Mouse (Mus musculus) forebrain, embryonic 16.5 days (tissue): Measurements from ENCODE around the gene Plin5. TPM values are rescaled to one million over a fixed set of nuclear protein-coding genes. Genes with fewer than 3 reads are reported as not detected.

ENCODE experiments used
- ATAC-seq: fragments of 200-750 bp; cut with Nextera tagmentation; 2 replicates; pipeline ENCODE4 v1.8.0; 2017; ENCODE audit warnings: mild to moderate bottlenecking, moderate library complexity
- H3K27ac ChIP-seq: fragments of 300-500 bp; sonication (generic); 2 replicates; pipeline ENCODE4 v1.5.1; 2014; ENCODE audit warnings: low read length, control low read depth
- H3K27me3 ChIP-seq: fragments of 300-500 bp; sonication (generic); replicated peaks from 2 replicates; pipeline ENCODE4 v1.6.1; 2014; ENCODE audit warnings: low read length; ENCODE audit not compliant: control insufficient read depth, insufficient read depth
- H3K36me3 ChIP-seq: fragments of 300-500 bp; sonication (generic); 2 replicates; pipeline ENCODE4 v1.6.1; 2014; ENCODE audit not compliant: control insufficient read depth, insufficient read depth
- H3K4me1 ChIP-seq: fragments of 300-500 bp; sonication (generic); replicated peaks from 2 replicates; pipeline ENCODE4 v1.6.1; 2014; ENCODE audit warnings: low read length; ENCODE audit not compliant: control insufficient read depth, insufficient read depth
- H3K4me2 ChIP-seq: fragments of 300-500 bp; sonication (generic); 2 replicates; pipeline ENCODE4 v1.6.1; 2014; ENCODE audit warnings: mild to moderate bottlenecking, low read length, control low read depth
- H3K4me3 ChIP-seq: fragments of 300-500 bp; sonication (generic); replicated peaks from 2 replicates; pipeline ENCODE4 v1.5.1; 2014; ENCODE audit warnings: mild to moderate bottlenecking, low read length, control low read depth
- H3K9ac ChIP-seq: fragments of 300-500 bp; sonication (generic); replicated peaks from 2 replicates; pipeline ENCODE4 v1.6.1; 2014; ENCODE audit warnings: low read depth, low read length, control low read depth
- H3K9me3 ChIP-seq: fragments of 300-500 bp; sonication (generic); 2 replicates; pipeline ENCODE4 v1.6.1; 2016; ENCODE audit warnings: low read length; ENCODE audit not compliant: control insufficient read depth
- WGBS: fragments of 180-500 bp; shearing (Covaris S2); extraction: QIAGEN DNeasy Blood & Tissue Kit; methylation state at CpG from one replicate; pipeline ENCODE4 v1.1.7; 2014; 5-methylcytosine and 5-hydroxymethylcytosine counted together
- polyA plus RNA-seq: library from polyadenylated mRNA; unstranded; fragments of >200 nt; fragmentation: Nextera tagmentation; extraction: Ambion mirVana; gene quantifications from 2 replicates; pipeline ENCODE4 v1.2.1, GENCODE M21; 2015

Gene Plin5
- polyA plus RNA-seq, 1 experiment from 2014 or later, result 1.4 TPM

DNA sequence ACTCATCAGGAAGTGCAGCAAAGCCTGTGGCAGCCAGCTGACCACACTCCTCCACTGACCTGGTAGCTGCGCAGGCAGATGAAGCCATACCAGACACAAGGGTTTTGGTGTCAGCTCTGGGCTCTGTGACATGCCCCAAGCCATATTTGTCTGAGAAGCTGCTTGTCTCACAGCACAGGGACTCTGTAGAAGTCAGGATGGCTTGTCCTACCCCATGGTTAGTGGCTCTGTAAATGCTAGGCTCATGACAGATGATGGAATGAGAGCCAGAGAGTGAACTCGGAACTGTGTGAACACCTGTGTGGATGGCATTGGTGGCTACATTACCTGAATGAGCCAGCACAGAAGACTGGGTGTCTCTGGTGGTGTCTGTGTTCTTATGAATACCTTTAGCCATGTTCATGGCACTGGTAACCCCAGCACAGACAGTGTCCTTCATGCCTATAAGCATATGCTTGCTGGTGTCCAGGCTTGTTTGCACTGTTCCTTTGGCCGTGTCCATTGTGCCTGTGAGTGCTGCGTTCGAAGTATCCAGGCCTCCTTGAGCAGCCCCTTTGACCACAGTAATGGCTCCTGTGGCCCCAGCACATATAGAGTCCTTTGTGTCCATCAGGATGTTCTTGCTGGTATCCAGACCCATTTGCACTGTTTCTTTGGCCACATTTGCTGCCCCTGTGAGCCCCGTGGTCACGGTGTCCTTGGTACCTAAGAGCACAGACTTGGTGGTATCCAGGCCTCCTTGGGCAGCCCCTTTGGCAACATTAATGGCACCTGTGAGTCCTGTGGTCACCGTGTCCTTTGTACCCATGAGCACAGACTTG lies 13.7 kb downstream of the Plin5 start:
- H3K9ac ChIP-seq, result no peak overlapping the region

DNA sequence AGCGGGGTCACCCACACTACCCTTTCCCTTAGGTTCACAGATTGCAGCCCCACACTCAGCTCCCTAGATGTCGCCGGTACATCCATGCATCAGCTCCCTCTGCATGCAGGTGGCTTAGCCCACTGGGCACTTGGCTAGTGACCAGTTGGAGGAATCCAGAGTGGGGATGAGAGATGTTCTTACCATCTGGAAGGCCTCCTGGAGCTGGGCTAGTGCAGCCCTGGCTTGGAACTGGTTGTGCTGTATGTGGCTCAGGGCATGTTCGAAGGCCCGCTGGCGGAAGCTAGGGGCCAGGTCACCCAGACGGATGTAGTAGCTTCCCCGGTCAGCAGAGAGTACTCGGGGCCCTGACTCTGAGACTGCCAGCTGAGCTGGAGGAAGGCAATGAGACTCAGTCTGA lies 14.5 kb downstream of the Plin5 start:
- no peak overlapping the region for H3K4me2 ChIP-seq
- no peaks in the 10 kb centered on the region for H3K27me3 ChIP-seq
- no peak overlapping the region for H3K9ac ChIP-seq
- 93% methylated on average over 9 of the region's 9 CpGs for WGBS
- H3K4me1 ChIP-seq, result no peaks in the 10 kb centered on the region
- H3K36me3 ChIP-seq, result peaks cover 28% of the 10 kb centered on the region
- ATAC-seq, result no peak
- H3K27ac ChIP-seq, result no peak overlapping the region
- no peak overlapping the region for H3K4me3 ChIP-seq
- H3K9me3 ChIP-seq, result no peaks in the 10 kb centered on the region

More for the DNA sequence above, 13.7 kb downstream of the Plin5 start:
- no peak overlapping the region for H3K4me2 ChIP-seq
- WGBS, result 98% methylated on average over 8 of the region's 8 CpGs
- H3K4me3 ChIP-seq, result no peak overlapping the region
- H3K9me3 ChIP-seq, result no peaks in the 10 kb centered on the region
- H3K27me3 ChIP-seq, result no peaks in the 10 kb centered on the region
- H3K36me3 ChIP-seq, result peaks cover 26% of the 10 kb centered on the region
- no peak for ATAC-seq
- no peak overlapping the region for H3K27ac ChIP-seq
- H3K4me1 ChIP-seq, result no peaks in the 10 kb centered on the region

DNA sequence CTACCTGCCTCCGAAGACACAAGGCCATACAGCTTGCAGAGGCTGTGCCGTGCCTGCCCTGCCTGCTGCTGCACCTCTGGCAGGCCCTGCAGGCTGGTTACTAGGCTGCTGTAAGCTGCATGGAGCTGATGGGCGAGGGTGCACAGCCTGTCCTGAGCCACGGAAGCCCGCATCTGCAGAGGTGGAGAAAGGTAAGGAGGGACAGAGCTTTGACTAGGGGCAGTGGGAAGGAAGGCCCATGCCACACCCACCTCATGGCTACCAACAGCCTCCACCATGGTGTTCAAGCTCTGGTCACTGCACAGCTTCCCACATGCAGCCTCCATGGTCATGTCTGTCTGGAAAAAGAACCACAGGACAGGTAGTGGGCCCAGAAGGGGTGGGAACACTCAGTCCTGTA lies 15.2 kb downstream of the Plin5 start:
- Histone ChIP-seq H3K27me3 (no peaks in the 10 kb centered on the region), H3K36me3 (peaks cover 35% of the 10 kb centered on the region), H3K27ac (no peak overlapping the region), H3K9ac (no peak overlapping the region), H3K4me1 (no peaks in the 10 kb centered on the region), H3K4me2 (no peak overlapping the region), H3K4me3 (no peak overlapping the region), H3K9me3 (no peaks in the 10 kb centered on the region)
- WGBS, result 90% methylated on average over 5 of the region's 5 CpGs
- ATAC-seq, result no peak

DNA sequence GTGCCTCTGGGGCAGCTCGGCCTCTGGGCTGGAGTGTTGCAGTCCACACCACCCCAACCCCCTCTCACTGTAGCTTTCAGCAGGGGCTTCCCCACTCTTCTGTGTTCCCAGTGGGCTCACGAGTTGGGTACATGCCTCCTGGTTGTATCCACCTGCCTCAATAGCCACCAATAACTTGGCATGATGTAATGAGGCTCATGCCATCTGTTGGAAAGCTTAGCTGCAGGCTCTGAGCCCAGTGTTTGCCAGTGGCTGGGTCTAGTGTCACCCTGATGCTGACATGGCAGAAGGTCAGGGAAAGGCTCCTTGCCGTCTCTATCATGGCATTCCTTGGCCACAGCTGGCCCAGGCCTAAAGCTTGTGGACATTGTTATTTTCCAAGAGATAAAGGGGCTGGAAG lies 16.6 kb downstream of the Plin5 start:
- no peak for ATAC-seq
- no peak overlapping the region for H3K4me2 ChIP-seq
- no peaks in the 10 kb centered on the region for H3K4me1 ChIP-seq
- 87% methylated on average over 2 of the region's 3 CpGs for WGBS
- H3K9me3 ChIP-seq, result no peaks in the 10 kb centered on the region
- no peaks in the 10 kb centered on the region for H3K27me3 ChIP-seq
- no peak overlapping the region for H3K4me3 ChIP-seq
- no peak overlapping the region for H3K9ac ChIP-seq
- H3K36me3 ChIP-seq, result peaks cover 46% of the 10 kb centered on the region
- no peak overlapping the region for H3K27ac ChIP-seq

DNA sequence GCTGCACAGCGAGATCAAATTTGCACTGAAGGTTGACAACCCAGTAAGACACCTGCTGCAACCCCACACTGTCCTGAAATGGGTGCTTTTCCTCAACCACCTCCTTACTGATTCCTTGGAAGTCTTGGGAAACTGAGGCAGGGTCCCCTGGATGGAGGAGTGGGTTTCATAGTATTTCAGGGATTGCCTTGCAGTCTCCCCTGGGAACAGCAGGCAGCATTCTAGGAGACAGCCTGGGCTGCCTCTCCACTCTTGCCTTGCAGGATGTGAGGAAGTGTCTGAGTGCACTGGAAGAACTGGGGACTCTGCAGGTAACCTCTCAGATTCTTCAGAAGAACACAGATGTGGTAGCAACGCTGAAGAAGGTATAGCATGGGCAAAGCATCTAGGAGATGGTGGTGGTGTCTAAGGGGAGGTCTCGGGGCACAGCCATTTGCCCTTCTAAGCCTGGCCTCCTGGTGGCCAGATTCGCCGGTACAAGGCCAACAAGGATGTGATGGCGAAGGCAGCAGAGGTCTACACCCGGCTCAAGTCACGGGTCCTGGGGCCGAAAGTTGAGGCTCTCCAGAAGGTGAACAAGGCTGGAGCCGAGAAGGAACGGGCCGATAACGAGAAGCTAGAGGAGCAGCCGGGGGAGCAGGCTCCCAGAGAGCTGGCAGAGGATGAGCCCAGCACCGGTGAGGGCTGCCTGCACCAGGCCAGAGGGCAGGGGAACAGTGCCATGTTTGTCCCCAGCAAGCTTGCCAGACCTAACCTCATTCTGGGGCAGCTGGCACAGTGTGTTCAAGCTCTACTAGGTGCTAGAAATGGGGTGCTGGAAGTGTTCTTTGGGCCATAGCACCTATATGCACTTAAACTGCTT lies 18.5 kb downstream of the Plin5 start:
- no peaks in the 10 kb centered on the region for H3K4me1 ChIP-seq
- H3K4me2 ChIP-seq, result no peak overlapping the region
- H3K9ac ChIP-seq, result no peak overlapping the region
- H3K27ac ChIP-seq, result no peak overlapping the region
- H3K9me3 ChIP-seq, result no peaks in the 10 kb centered on the region
- no peak for ATAC-seq
- no peak overlapping the region for H3K4me3 ChIP-seq
- H3K27me3 ChIP-seq, result no peaks in the 10 kb centered on the region
- 92% methylated on average over 15 of the region's 15 CpGs for WGBS
- H3K36me3 ChIP-seq, result peaks cover 49% of the 10 kb centered on the region

DNA sequence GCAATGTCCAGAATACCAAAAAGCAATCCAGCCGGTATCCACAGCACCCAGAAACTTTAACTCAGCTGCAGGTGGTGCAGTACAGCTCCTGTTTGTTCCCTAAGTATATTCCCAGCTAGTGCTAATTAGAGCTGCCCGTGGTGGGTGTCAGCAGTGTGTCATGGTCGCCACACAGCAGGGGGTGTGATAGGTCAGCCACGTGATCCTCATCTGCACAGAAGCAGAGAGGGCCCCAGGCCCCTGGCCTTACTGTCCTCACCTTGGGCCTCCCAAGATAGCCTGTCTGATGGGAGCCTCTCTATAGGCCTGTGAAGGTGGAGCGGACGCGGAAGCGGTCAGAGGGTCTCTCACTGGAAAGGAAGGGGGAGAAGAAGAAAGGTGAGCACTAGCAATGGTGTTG lies 19.2 kb downstream of the Plin5 start:
- no peak overlapping the region for H3K4me3 ChIP-seq
- no peaks in the 10 kb centered on the region for H3K9me3 ChIP-seq
- H3K9ac ChIP-seq, result no peak overlapping the region
- H3K27ac ChIP-seq, result no peak overlapping the region
- H3K4me2 ChIP-seq, result no peak overlapping the region
- H3K36me3 ChIP-seq, result peaks cover 49% of the 10 kb centered on the region
- H3K4me1 ChIP-seq, result no peaks in the 10 kb centered on the region
- WGBS, result 93% methylated on average over 8 of the region's 8 CpGs
- ATAC-seq, result no peak
- H3K27me3 ChIP-seq, result no peaks in the 10 kb centered on the region

DNA sequence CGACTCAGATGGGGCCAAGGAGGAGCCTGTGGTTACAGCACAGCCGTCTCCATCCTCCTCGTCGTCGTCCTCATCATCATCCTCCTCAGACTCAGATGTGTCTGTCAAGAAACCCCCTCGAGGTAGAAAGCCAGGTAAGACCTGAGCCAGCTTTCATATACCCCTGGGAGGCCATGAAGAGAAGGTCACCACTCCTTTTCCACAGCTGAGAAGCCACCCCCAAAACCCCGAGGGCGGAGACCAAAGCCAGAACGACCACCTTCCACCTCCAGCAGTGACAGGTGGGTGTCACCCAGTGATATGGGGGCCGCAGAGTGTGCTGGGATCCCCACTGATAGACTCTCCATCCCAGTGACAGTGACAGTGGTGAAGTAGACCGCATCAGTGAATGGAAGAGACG lies 20.5 kb downstream of the Plin5 start:
- no peak for ATAC-seq
- no peaks in the 10 kb centered on the region for H3K9me3 ChIP-seq
- no peak overlapping the region for H3K4me2 ChIP-seq
- no peak overlapping the region for H3K4me3 ChIP-seq
- H3K27ac ChIP-seq, result no peak overlapping the region
- no peaks in the 10 kb centered on the region for H3K4me1 ChIP-seq
- 90% methylated on average over 12 of the region's 12 CpGs for WGBS
- peaks cover 40% of the 10 kb centered on the region for H3K36me3 ChIP-seq
- no peaks in the 10 kb centered on the region for H3K27me3 ChIP-seq
- H3K9ac ChIP-seq, result no peak overlapping the region

DNA sequence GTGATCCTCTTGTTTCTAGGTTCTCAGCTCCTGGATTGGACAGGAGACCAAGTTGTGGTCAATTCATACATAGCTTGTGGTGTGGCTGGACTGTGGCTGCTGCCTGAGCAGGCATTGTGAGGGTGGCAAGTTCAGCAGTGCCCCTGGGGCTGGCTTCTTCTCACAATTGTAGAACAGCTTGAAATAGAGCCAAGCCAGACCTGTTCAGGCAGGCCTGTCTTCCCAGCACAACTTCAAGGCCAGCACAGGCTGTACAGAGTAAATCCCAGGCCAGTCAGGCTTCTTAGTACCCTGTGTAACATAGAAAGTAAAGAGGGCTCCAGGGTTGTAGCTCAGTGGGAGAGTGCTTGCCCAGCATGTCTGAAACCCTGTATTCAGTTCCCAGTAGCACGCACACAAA lies 24.6 kb downstream of the Plin5 start:
- peaks cover 19% of the 10 kb centered on the region; the same call in 1 of the 2 replicates for H3K36me3 ChIP-seq
- WGBS, result 96% methylated on average over 1 of the region's 1 CpGs

DNA sequence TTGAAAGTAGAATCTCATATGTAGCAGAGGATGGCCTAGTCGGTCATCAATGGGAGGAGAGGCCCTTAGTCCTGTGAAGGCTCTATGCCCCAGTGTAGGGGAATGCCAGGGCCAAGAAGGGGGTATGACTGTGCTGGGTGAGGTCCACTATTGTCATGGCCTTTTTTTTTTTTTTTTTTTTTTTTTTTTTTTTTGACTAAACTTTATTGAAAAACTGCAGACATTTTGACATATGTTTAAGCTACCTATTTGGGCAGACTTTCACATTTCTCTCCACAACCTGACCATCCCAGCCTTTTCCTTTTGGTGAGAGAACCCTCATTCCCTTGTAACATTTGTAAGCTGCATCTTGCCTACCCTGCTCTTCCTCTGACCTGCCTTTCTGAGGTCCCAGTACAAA lies 25.1 kb downstream of the Plin5 start:
- H3K4me3 ChIP-seq, result no peak overlapping the region
- H3K36me3 ChIP-seq, result peaks cover 15% of the 10 kb centered on the region; the same call in 1 of the 2 replicates
- no peak overlapping the region for H3K4me2 ChIP-seq
- H3K27ac ChIP-seq, result no peak overlapping the region
- no peak overlapping the region for H3K9ac ChIP-seq
- no peaks in the 10 kb centered on the region for H3K9me3 ChIP-seq
- no peaks in the 10 kb centered on the region for H3K4me1 ChIP-seq
- ATAC-seq, result no peak
- 80% methylated on average over 1 of the region's 1 CpGs for WGBS
- no peaks in the 10 kb centered on the region for H3K27me3 ChIP-seq

More for the DNA sequence above, 24.6 kb downstream of the Plin5 start:
- Histone ChIP-seq H3K9me3 (no peaks in the 10 kb centered on the region), H3K27me3 (no peaks in the 10 kb centered on the region), H3K4me3 (no peak overlapping the region), H3K4me2 (no peak overlapping the region), H3K9ac (no peak overlapping the region), H3K4me1 (no peaks in the 10 kb centered on the region), H3K27ac (no peak overlapping the region)
- ATAC-seq, result no peak
